Mouse (Mus musculus) heart, adult 2 months (tissue): ENCODE results near the gene Srcin1. TPM values are rescaled to one million over a fixed set of nuclear protein-coding genes. Genes with fewer than 3 reads are reported as not detected.

Source experiments
- DNase-seq, 2 experiments: peaks; one replicate each; pipeline ENCODE4 v3.0.0; 2021
- H3K27ac ChIP-seq: fragments of 200-600 bp; 2 replicates; pipeline ENCODE4 v1.8.1; 2022
- H3K27me3 ChIP-seq: fragments of 200-500 bp; 2 replicates; pipeline ENCODE4 v1.6.1; 2012; ENCODE audit warnings: mild to moderate bottlenecking, low read length, inconsistent platforms, mixed read lengths; ENCODE audit not compliant: control insufficient read depth, insufficient read depth
- H3K36me3 ChIP-seq: fragments of 200-500 bp; 2 replicates; pipeline ENCODE4 v1.6.1; 2012; ENCODE audit warnings: low read length, inconsistent platforms; ENCODE audit not compliant: control insufficient read depth, insufficient read depth
- H3K4me1 ChIP-seq: fragments of 200-500 bp; 2 replicates; pipeline ENCODE4 v1.6.1; 2011; ENCODE audit warnings: low read length; ENCODE audit not compliant: control insufficient read depth, insufficient read depth
- H3K4me3 ChIP-seq: fragments of 200-600 bp; 2 replicates; pipeline ENCODE4 v1.8.1; 2022
- H3K79me2 ChIP-seq: fragments of 200-500 bp; replicated peaks from 2 replicates; pipeline ENCODE4 v1.6.1; 2012; ENCODE audit warnings: mild to moderate bottlenecking, inconsistent platforms, low read length, moderate library complexity, mixed read lengths; ENCODE audit not compliant: control insufficient read depth, insufficient read depth
- H3K9ac ChIP-seq: fragments of 200-500 bp; 2 replicates; pipeline ENCODE4 v1.6.1; 2012; ENCODE audit warnings: low read depth, mild to moderate bottlenecking, control low read depth, inconsistent platforms, low read length, mixed read lengths
- CTCF ChIP-seq: fragments of 200-600 bp; IDR thresholded peaks from 2 replicates; pipeline ENCODE4 v1.8.1; 2022; ENCODE audit warnings: antibody characterized with exemption, mild to moderate bottlenecking, moderate library complexity
- EP300 ChIP-seq: fragments of 200-500 bp; IDR thresholded peaks from 2 replicates; pipeline ENCODE4 v1.6.1; 2011; ENCODE audit warnings: low read depth, low read length, control low read depth; ENCODE audit not compliant: insufficient read depth
- POLR2A ChIP-seq: fragments of 200-500 bp; IDR thresholded peaks from 2 replicates; pipeline ENCODE4 v1.6.1; 2011; ENCODE audit warnings: mild to moderate bottlenecking, low read depth, low read length, control low read depth; ENCODE audit not compliant: insufficient read depth
- WGBS: fragments of 180-500 bp; shearing (Covaris S2); methylation state at CpG from one replicate; pipeline ENCODE4 v1.1.7; 2018; 5-methylcytosine and 5-hydroxymethylcytosine counted together
- intact Hi-C: fragments of 180-260 bp; cut with DNase I; formaldehyde crosslinking; loops from one replicate; pipeline ENCODE4 v1.15.1; 2025
- polyA plus RNA-seq: library from polyadenylated mRNA; depleted of rRNA; stranded (reverse); fragments of >200 nt; gene quantifications from 2 replicates; pipeline ENCODE4 v1.2.3, GENCODE M21; 2012
- total RNA-seq, 2 experiments: library from RNA; stranded (reverse); gene quantifications; 2 replicates each; pipeline ENCODE4 v1.2.3; 2021

Srcin1 gene
- total and polyA plus RNA-seq, 3 experiments = 0.13 to 0.36 (median 0.31) TPM

- TF ChIP-seq CTCF = no peak
- no peak for TF ChIP-seq POLR2A
- no peak for TF ChIP-seq EP300
- WGBS = 82% methylated on average over 8 of the region's 8 CpGs
- H3K27me3 ChIP-seq = no peaks in the 10 kb centered on the region; the same call in 1 of the 2 replicates
- H3K9ac ChIP-seq = no peak overlapping the region
- intact Hi-C loops = no loop called here
- DNase-seq = no peak
- H3K27ac ChIP-seq = no peak overlapping the region
- H3K79me2 ChIP-seq = no peaks in the 10 kb centered on the region
- H3K36me3 ChIP-seq = no peaks in the 10 kb centered on the region
- H3K4me3 ChIP-seq = no peak overlapping the region
- H3K4me1 ChIP-seq = peaks cover 1% of the 10 kb centered on the region
Measured at GRCm38 (mm10) chr11:97599104-97599503, 23.1 kb upstream of the Srcin1 start.

DNA sequence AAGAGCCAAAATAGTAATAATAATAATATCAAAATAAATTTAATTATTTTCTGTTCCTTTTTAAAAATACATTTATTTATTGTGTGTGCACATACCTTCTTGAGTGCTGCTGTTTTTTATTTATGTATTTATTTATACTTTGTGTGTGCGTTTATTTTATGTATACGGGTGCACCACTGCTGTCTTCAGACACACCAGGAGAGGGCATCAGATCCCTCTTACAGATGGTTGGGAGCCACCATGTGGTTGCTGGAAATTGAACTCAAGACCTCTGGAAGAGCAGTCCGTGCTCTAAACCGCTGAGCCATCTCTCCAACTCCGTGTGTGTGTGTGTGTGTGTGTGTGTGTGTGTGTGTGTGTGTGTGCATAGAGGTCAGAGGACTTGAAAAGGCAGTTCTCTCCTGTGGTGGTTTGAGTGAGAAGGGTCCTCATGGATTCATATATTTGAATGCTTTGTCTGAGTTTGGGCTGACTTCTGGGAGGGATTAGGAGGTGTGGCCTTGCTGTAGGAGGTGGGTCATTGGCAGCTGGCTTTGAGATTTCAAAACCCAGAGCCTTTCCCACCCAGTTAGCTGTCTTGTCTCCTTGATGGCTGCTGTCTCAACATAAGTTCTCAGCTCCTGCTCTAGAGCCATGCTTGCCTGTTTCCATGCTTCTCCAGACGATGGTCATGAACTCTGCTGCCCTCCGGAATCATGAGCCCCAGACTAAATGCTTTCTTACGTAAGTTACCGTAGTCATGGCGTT, 22.1 kb upstream of the Srcin1 start:
- H3K27ac ChIP-seq = no peak overlapping the region
- WGBS = 73% methylated on average over 10 of the region's 10 CpGs
- intact Hi-C loops = no loop called here
- no peaks in the 10 kb centered on the region for H3K4me1 ChIP-seq
- no peak overlapping the region for H3K4me3 ChIP-seq
- H3K9ac ChIP-seq = no peak overlapping the region
- H3K27me3 ChIP-seq = no peaks in the 10 kb centered on the region; the same call in 1 of the 2 replicates
- no peak for TF ChIP-seq CTCF
- TF ChIP-seq EP300 = no peak
- TF ChIP-seq POLR2A = no peak
- DNase-seq = no peak
- no peaks in the 10 kb centered on the region for H3K36me3 ChIP-seq
- no peaks in the 10 kb centered on the region for H3K79me2 ChIP-seq

- WGBS = 36% methylated on average over 6 of the region's 6 CpGs
- Histone ChIP-seq H3K79me2 (no peaks in the 10 kb centered on the region), H3K4me1 (no peaks in the 10 kb centered on the region), H3K27ac (no peak overlapping the region), H3K36me3 (no peaks in the 10 kb centered on the region), H3K4me3 (no peak overlapping the region), H3K27me3 (no peaks in the 10 kb centered on the region; the same call in 1 of the 2 replicates), H3K9ac (no peak overlapping the region)
- intact Hi-C loops = no loop called here
- DNase-seq = no peak
- TF ChIP-seq POLR2A (no peak), EP300 (no peak), CTCF (no peak)
Measured at GRCm38 (mm10) chr11:97594136-97594535, 18.1 kb upstream of the Srcin1 start.

DNA sequence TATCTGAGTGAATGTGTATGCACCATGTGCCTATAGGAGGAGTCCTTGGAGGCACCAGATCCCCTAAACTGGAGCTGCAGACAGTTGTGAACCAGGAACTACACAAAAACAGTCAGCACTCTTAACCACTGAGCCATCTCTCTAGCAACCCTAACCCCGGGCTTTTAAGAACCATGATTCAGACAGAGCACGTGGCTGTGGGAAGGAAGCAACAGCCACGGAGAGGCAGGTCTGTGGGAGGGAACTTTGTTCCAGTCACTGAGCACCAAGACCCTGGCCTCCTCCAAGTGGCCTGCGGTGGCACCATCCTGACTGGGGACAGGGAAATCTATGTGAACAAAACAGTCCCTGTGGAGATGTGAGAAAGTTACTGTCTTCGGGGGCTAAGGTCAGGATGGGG, 15.9 kb upstream of the Srcin1 start:
- H3K9ac ChIP-seq = no peak overlapping the region
- no peak for DNase-seq
- no peak overlapping the region for H3K27ac ChIP-seq
- H3K4me1 ChIP-seq = no peaks in the 10 kb centered on the region
- intact Hi-C loops = no loop called here
- H3K27me3 ChIP-seq = no peaks in the 10 kb centered on the region; the same call in 1 of the 2 replicates
- no peak for TF ChIP-seq CTCF
- TF ChIP-seq POLR2A = no peak
- no peak for TF ChIP-seq EP300
- no peaks in the 10 kb centered on the region for H3K79me2 ChIP-seq
- 44% methylated on average over 5 of the region's 5 CpGs for WGBS
- H3K4me3 ChIP-seq = no peak overlapping the region
- H3K36me3 ChIP-seq = no peaks in the 10 kb centered on the region

DNA sequence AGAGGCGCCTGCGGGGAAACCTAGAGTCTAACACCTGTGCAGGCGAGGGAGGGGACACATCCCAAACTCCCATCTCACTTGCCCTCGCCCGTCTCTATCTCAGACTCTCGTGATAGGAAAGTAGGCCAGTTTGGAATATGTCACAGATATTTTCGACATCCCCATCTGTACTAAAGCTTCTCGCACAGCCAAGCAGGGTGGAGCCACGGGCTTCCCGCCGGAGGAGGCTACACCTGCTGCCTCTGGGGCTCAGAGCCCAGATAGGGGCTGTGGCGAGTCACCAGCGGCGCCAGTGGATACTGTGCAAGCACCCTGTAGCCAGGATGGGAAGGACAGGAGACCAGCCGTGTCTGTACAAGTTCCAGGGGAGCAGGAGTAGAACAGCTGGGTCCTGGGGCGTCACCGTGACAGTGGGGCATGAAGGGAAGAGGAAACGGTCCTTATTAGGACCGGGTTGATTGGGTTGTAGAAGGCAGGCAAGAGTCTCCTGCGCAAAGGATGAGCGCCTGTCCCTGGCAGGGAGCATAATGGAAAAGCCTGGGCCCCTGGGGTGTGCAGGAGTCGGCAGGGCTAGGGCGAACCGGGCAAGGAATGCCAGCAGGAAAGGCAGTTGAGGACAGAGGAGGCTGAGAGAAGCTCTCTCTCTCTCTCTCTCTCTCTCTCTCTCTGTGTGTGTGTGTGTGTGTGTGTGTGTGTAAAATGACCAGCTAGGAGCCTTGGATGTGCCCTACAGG, 14.4 kb upstream of the Srcin1 start:
- no peak for DNase-seq
- 42% methylated on average over 24 of the region's 24 CpGs for WGBS
- no peak overlapping the region for H3K4me3 ChIP-seq
- H3K27ac ChIP-seq = no peak overlapping the region
- intact Hi-C loops = no loop called here
- no peaks in the 10 kb centered on the region; the same call in 1 of the 2 replicates for H3K27me3 ChIP-seq
- TF ChIP-seq EP300 = no peak
- no peak for TF ChIP-seq POLR2A
- no peak for TF ChIP-seq CTCF
- peaks cover 1% of the 10 kb centered on the region; the same call in 1 of the 2 replicates for H3K4me1 ChIP-seq
- no peak overlapping the region for H3K9ac ChIP-seq
- no peaks in the 10 kb centered on the region for H3K36me3 ChIP-seq
- H3K79me2 ChIP-seq = no peaks in the 10 kb centered on the region

- Histone ChIP-seq H3K36me3 (no peaks in the 10 kb centered on the region), H3K27me3 (no peaks in the 10 kb centered on the region; the same call in 1 of the 2 replicates), H3K79me2 (no peaks in the 10 kb centered on the region), H3K4me3 (no peak overlapping the region), H3K27ac (no peak overlapping the region), H3K9ac (no peak overlapping the region), H3K4me1 (peaks cover 1% of the 10 kb centered on the region; the same call in 1 of the 2 replicates)
- WGBS = 40% methylated on average over 10 of the region's 10 CpGs
- intact Hi-C loops = no loop called here
- no peak for DNase-seq
- TF ChIP-seq CTCF (no peak), EP300 (no peak), POLR2A (no peak)
Measured at GRCm38 (mm10) chr11:97589216-97589615, 13.2 kb upstream of the Srcin1 start.
